Mouse (Mus musculus): Measurements from ENCODE around the gene Mrpl12.

The Mrpl12 gene

DNA sequence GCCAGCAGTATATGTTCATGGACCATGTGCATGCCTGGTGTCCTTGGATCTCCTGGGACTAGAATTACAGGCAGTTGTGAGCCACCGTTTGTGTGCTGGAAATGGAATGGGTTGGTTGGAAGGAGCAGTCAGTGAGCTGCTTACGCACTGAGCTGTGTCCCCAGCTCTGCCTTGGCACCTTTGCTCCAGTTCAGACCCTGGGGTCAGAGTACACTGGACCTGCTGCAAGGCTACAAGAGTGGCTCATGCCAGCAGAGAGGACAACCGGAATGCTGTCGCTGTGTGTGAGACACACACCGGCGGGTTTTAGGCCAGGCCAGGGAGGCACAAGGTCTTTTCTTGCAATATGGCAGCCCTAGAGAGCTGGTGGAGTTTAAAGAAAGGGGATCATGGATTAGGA, 12.4 kb upstream of the Mrpl12 start:
- no peak for DNase-seq (ENCODE audit: low spot score in 2 of 2)

DNA sequence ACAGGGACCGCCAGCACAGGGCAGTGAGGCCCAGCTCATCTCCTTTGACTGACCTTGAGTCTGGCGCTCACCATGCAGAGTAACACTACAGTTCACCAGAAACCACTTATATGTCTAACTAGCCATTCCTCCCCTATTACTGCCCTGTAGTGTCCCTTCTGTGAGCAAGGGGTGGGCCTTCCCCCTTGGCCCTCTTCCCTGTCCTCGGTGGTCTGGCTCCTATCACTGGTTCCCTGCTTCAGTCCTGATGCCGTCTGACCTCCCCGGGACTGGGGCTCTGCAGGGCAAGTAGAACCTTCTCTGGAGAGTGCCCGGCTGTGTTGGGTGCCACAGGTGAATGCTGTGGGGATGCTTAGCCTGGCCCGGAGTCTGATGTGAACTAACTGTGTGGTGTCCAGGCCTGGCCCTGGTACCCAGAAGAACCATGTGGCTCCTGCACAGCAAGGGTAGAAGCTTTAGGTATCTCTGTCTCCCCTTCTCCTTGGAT, 922 bp upstream of the Mrpl12 start:
- no peak for DNase-seq (ENCODE audit: low spot score in 2 of 2)

DNA sequence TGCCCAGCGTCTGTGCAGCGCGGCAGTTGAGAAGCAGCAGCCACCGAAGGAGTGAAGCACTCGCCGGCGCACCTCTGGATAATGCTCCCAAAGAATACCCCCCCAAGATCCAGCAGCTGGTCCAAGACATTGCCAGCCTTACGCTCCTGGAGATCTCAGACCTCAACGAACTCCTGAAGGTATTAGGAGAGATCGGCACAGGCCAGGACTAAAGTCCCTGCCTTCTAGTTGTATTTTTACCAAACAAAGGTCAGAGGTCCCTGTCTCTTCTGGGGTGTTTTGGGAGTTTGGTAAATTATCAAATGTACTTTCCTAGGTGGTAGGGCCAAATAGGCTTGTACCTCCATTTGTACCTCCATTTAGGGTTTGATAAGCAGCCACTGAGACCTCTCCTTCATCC, 838 bp downstream of the Mrpl12 start:
- DNase-seq (ENCODE audit: low spot score in 2 of 2): no peak

DNA sequence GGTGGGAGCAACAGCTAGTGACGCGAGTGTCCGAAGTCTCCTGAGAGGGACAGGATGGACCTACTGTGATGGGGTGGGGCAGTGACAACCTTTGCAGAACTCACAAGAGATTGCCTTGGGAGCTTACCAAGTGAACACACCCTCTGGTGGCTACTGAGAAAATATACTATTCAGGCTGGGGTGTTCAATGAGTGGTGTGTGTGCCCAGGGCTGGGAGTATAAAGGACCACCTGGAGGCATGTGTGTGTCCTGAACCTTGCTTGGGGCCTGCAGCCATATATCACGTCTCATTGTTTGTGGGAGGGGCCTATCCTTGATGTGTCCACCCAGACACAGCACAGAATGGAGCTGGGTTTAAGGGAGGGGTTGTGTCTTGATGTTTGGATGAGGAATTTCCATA, 4.1 kb downstream of the Mrpl12 start:
- no peak for DNase-seq (ENCODE audit: low spot score in 2 of 2)

DNA sequence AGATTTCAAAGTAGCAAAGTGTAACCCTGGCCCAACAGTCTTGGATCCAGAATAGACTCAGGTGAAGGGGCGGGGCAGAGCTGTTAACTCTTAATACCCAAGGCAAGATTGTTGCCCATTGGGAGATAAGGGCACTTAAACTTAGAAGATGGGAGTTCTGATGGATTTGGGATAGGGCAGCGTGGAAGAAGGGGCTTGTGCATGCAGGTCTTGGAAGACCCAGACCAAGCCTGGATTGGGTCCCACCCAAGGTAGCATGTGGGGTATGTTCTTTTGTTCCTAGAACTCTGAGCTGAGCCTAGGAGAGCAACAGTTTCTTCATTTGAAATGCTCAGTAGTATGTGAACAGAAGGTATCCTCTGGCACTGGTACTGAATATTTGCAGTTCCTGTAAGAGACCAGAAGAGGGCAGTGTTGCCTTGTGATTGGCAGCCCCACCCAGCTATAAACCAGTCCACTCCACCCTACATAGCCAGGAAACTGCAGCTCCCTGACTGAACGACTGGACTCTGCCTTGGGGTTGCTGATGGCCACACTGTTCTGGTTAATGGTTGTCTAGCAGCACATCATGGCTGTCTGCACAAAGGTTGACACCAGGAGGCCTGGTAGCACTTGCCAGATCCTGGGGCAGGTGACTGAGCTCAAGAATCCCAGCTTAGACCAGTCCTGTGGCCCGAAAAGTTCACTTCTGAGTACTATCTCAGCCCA, 4.8 kb downstream of the Mrpl12 start:
- peak; percentile 63 to 65 for DNase-seq (ENCODE audit: low spot score in 2 of 2)

DNA sequence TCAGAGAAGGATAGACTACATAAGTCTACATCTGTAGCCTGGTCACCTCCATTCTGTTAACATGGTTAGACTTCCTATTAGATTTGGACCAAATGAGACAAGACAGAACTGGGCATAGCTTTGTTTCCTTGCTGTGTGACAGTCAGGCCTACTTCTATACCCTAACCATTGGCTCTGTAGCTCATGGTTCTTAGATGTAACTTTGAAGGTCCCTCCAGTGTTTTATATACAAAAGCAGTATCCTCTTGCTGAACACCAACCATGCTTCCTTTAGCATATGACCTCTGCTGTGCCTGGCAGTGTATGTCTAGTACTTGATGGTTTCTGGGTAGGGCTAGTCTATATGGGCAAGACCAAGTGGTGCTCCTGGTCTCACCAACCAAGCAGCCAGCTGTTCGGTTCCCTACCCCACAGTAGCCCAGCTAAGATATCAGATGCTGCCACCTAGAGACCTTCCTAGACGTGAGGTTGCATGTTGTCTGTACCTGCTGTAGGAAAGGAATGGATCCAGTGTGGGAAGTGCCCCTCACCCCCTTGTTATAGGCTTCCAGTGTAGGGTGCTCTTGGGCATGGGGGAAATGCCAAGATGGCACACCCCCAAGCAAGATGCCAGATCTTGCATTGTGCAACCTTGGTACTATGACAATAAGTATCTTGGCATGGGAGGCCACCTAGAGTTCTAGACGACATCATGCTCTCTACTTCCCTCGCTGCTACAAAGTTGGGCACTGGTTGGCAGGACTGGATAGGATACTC, 6.1 kb downstream of the Mrpl12 start:
- DNase-seq (ENCODE audit: low spot score in 2 of 2): no peak

DNA sequence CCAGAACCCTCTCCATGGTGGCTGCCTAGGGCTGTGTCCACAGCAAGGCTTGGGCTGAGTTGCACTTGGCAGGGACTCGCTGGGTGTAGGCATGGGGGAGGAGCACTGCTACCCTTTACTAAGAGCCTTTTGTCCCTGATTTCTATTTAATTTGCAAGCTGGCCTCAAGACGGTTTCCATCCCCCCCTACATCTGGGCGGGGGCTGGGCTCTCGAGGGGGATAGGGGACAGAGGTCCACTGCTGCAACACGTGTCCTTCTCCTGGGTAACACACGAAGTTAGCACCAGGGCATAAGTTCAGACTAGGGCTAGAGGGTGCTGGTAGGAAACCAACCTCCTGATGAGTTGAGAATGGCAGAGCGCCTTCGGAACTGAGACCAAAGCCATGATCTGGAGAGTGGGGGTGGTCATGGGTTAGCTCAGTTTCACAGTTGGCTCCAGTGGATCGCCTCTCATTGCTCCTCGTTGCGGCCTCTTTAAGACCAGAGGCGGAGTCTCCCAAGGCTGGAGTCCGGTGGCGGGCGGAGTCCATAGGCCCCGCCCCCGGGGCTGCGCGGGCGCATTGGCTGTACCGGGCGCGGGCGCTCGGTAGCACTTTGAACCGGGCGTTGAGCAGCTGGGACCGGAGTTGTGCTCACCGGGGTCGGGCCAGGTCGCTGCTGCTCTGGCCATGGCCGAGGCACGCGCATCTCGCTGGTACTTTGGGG, 7.1 kb downstream of the Mrpl12 start, which contains the start of gene Slc25a10:
Gene Slc25a10 (plus strand): TSS at position 524 of the 707 bp plus-strand sequence.
- peak; percentile 82 to 88 for DNase-seq (ENCODE audit: low spot score in 2 of 2)

- DNase-seq (ENCODE audit: low spot score in 2 of 2): peak in 1 of 2 experiments; percentile 58
These were observed 7.8 kb downstream of the Mrpl12 start for GRCm38 (mm10) chr11:120492024-120492877.

DNA sequence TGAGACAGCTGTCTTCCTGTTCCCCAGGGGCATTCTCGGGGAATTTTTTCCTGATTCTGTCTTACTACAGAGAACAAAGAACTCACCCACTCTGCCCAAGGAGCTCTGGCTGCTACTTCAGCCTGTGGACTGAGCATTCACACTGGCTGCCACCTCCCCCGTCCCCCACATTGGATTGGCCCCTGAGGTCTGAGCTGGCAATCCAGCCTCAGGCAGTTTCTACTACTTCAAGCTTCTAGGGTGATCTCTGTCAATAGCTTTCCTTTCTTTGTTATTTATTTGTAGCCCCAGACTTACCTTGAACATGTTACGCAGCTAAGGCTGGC, 8.4 kb downstream of the Mrpl12 start:
- DNase-seq (ENCODE audit: low spot score in 2 of 2): no peak

DNA sequence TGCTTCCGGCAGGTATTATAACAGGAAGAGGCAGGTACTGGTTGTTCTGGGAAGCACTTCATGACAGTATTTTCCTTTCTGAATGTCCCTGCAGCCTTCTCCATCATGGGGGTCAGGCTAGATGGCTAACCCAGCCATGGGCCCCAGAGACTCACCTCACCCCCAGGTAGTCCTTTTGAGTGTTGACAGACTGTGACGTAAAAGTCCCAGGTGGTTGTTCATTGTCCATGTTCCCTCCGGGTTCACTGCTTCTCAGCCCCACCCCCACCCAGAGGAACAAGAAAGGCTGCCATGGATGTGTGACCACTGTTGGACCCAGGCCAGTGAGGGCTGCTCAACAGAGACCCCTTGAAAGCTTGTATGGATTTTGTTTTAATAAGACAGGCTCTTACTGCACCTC, 8.9 kb downstream of the Mrpl12 start:
- DNase-seq (ENCODE audit: low spot score in 2 of 2): no peak

- no peak for DNase-seq (ENCODE audit: low spot score in 2 of 2)
These were observed 9.5 kb downstream of the Mrpl12 start for GRCm38 (mm10) chr11:120493911-120494310.

GRCm38 (mm10) chr11:120497436-120497835, 13.0 kb downstream of the Mrpl12 start:
- no peak for DNase-seq (ENCODE audit: low spot score in 2 of 2)

DNA sequence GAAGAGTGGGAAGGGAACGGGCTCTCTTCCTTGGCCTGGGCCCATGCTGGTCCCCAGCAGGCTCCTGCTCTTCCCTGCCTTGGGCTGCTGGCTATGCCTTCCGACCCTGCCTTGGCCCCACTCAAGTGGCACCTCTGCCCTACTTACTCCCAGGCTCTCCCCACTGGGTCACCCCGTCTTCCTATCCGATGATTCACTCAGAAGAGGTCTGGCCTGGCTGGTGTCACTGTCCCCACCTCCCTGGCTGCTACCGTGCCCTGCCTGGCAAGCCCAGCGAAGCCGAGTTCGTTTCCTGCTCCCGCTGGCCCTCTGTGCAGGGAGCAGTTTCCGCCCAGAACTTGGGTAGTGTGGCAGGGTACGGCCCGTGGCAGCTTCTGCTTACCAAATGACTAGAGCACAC, 13.8 kb downstream of the Mrpl12 start:
- DNase-seq (ENCODE audit: low spot score in 2 of 2): no peak

DNA sequence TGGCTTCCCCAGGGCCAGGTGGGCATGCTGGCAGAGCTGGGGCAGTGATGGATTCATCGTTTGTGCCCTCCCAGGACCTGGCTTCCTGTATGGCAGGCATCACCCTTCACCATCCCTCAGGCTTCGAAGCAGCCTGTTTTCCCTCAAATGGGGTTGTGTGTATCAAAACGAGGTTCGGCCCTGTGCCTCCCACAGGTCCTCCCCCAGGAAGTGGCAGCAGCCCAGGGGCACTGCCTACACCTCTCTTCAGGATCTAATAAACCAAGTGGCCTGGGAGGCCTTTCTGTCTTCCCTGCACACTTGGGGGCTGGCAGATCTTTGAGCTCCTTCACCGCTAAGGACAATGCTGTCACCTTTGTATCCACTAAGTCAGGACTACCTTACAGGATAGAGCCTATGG, 14.5 kb downstream of the Mrpl12 start:
- DNase-seq (ENCODE audit: low spot score in 2 of 2): no peak

GRCm38 (mm10) chr11:120499894-120500293, 15.5 kb downstream of the Mrpl12 start:
- no peak for DNase-seq (ENCODE audit: low spot score in 2 of 2)

DNA sequence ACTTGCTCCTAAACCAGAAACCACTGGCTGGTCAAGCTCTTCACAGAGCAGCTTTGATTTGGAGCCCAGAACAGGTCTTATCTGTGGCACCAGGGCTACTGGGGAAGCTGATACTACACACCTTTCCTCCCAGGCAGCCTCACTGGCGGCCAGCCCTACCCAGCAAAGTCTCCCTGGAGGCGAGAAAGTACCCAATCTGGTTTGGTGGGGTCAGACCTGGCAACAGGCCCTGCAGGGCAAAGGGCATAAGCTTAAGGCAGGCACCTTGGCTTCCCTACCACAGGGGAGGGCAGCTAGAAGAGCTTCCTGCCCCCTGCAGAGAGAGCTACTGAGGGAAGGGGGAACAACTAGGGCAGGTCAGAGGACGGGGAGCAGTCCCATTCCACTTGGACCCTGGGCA, 15.9 kb downstream of the Mrpl12 start:
- DNase-seq (ENCODE audit: low spot score in 2 of 2): peak in 1 of 2 experiments; percentile 60

GRCm38 (mm10) chr11:120501018-120501417, 16.6 kb downstream of the Mrpl12 start:
- no peak for DNase-seq (ENCODE audit: low spot score in 2 of 2)

DNA sequence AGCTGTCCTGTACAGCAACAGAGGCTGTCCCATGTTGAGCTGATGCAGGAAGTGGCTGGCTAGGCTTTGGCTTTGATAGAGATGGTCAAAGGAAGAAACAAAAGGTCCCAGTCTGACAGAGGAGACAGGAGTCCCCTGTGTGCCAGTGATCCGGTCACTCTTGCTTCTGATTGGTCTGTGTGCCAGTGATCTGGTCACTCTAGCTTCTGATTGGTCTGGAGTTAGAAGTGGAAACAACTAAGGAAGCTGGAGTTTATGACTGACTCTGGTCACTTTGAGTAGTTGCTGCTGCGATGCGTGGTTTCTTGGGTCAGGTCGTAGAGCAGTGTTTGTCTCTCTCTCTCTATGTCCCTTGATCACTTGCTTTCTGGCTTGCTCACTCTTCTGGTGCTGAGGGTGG, 17.3 kb downstream of the Mrpl12 start:
- DNase-seq (ENCODE audit: low spot score in 2 of 2): no peak

GRCm38 (mm10) chr11:120505661-120506060, 21.2 kb downstream of the Mrpl12 start:
- no peak for DNase-seq (ENCODE audit: low spot score in 2 of 2)

DNA sequence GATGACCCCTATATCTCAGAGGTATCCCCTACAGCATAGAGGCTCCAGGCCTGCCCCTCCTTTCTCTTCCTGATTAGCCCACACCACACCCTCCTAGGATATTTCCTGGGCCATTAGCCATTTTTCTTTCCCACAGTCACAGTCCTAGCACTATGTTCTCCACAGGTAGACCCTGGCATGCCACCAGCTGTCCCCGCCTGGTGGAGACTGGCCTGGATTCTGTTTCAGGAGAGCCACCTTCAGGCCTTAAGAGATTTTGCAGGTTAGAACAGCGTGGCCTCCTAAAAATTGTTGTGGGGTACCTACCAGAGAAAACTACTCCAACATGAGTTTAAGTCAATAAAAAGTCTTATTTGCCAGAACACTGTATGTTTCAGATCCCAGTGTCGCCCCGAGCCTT, 22.5 kb downstream of the Mrpl12 start:
- DNase-seq (ENCODE audit: low spot score in 2 of 2): peak in 1 of 2 experiments; percentile 59

DNA sequence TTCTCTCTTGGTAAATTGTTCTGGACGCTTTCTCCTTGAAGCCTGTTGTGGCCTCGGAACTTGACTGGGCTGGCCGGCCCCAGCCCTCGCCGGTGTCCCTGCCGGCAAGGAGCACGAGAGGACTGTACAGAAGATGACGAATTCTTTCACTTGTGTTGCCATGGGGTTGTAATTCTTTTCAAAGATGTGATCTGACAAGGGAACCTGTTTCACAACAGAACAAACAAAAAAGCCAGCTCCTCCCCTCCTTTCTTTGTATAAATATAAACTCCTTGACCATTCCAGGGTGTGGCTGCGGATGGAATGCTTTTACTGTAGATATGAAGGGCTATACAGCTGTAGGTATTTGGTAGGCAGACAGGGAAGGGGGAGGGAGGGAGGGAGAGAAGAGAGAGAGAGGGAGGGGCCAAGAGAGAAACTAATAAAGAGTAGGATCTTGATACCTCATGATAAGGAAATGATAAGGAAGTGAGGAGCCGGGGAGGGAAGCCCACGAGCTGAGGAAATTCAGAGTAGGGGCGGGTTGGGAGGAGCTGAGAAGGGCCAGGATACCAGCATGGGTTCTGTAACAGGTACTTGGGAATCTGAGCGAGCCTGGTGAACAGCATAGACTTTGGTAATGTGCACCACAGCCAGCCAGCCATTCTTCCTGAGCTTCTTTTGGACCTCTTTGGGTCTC, 23.3 kb downstream of the Mrpl12 start:
- DNase-seq (ENCODE audit: low spot score in 2 of 2): no peak

All from urinary bladder, postnatal 4 days (tissue).